Mouse (Mus musculus) testis, adult 2 months (tissue): Measurements from ENCODE around the gene Fam135a. TPM values are rescaled to one million over a fixed set of nuclear protein-coding genes. Genes with fewer than 3 reads are reported as not detected.
"Not testable (repeated sequence)": the region's sequence is repeated elsewhere in the genome, so short reads cannot be mapped to it uniquely, and the experiment has no call there.

ENCODE experiments used
- H3K27ac ChIP-seq: fragments of 200-500 bp; 2 replicates; pipeline ENCODE4 v1.5.1; 2012; ENCODE audit warnings: low read depth, low read length; ENCODE audit not compliant: control insufficient read depth, insufficient read depth
- H3K27me3 ChIP-seq: fragments of 200-500 bp; 2 replicates; pipeline ENCODE4 v1.6.1; 2012; ENCODE audit warnings: mild to moderate bottlenecking, low read length, moderate library complexity; ENCODE audit not compliant: control insufficient read depth, insufficient read depth
- H3K36me3 ChIP-seq: fragments of 200-500 bp; 2 replicates; pipeline ENCODE4 v1.6.1; 2012; ENCODE audit warnings: mild to moderate bottlenecking, low read length; ENCODE audit not compliant: control insufficient read depth, insufficient read depth
- H3K4me1 ChIP-seq: fragments of 200-500 bp; 2 replicates; pipeline ENCODE4 v1.6.1; 2012; ENCODE audit warnings: low read length; ENCODE audit not compliant: control insufficient read depth, insufficient read depth
- H3K4me3 ChIP-seq: fragments of 200-500 bp; 2 replicates; pipeline ENCODE4 v1.5.1; 2012; ENCODE audit warnings: low read depth, mild to moderate bottlenecking, low read length, moderate library complexity, mixed read lengths; ENCODE audit not compliant: control insufficient read depth
- CTCF ChIP-seq: fragments of 200-500 bp; IDR thresholded peaks from 2 replicates; pipeline ENCODE4 v1.5.1; 2012; ENCODE audit warnings: low read depth, mild to moderate bottlenecking, inconsistent platforms, low read length, moderate library complexity; ENCODE audit not compliant: control insufficient read depth, insufficient read depth, insufficient replicate concordance
- POLR2A ChIP-seq: fragments of 200-500 bp; IDR thresholded peaks from 2 replicates; pipeline ENCODE4 v1.6.1; 2012; ENCODE audit warnings: low read depth, mild to moderate bottlenecking, inconsistent platforms, low read length, moderate library complexity; ENCODE audit not compliant: control insufficient read depth
- polyA plus RNA-seq: library from polyadenylated mRNA; depleted of rRNA; stranded (reverse); fragments of >200 nt; gene quantifications from 2 replicates; pipeline ENCODE4 v1.2.3, GENCODE M21; 2012; rRNA removed

Gene Fam135a
- polyA plus RNA-seq, 1 experiment: 40.1 TPM

GRCm38 (mm10) chr1:23995420-23995819 lies 104.7 kb downstream of the Fam135a start:
- Histone ChIP-seq H3K4me1 (no peaks in the 10 kb centered on the region), H3K27ac (no peak overlapping the region), H3K4me3 (no peak overlapping the region), H3K36me3 (no peaks in the 10 kb centered on the region; the same call in 1 of the 2 replicates), H3K27me3 (no peaks in the 10 kb centered on the region)
- TF ChIP-seq CTCF (no peak), POLR2A (no peak)

- H3K4me3 ChIP-seq: no peak overlapping the region
- no peak overlapping the region for H3K27ac ChIP-seq
- H3K36me3 ChIP-seq: no peaks in the 10 kb centered on the region
- H3K27me3 ChIP-seq: no peaks in the 10 kb centered on the region
- no peaks in the 10 kb centered on the region for H3K4me1 ChIP-seq
- no peak for TF ChIP-seq POLR2A
- no peak for TF ChIP-seq CTCF
These were observed 117.0 kb downstream of the Fam135a start for GRCm38 (mm10) chr1:23983118-23983517.

DNA sequence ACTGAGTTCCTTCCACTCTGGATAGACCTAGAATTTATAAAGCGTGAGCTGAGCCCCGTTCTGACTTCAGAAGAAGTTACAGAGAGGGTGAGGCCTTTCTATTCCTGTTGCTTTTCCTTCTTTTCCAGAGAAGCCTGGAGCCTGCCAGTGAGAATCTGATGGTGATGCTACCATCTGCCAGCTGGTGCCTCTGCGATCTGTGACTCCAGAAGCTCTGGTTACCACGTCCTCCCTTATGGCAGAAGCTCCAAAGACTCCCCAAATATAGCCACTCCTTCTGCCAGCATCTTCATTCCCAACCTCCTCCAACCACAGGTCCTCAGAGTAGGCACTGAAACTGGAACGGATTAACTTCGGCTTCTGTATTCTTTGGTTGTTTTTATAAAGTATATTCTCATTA lies 121.9 kb downstream of the Fam135a start:
- Histone ChIP-seq H3K27me3 (no peaks in the 10 kb centered on the region), H3K4me1 (no peaks in the 10 kb centered on the region), H3K4me3 (no peak overlapping the region), H3K36me3 (no peaks in the 10 kb centered on the region), H3K27ac (no peak overlapping the region)
- TF ChIP-seq CTCF: no peak
- no peak for TF ChIP-seq POLR2A

- not testable (repeated sequence) for H3K27me3 ChIP-seq, H3K36me3 ChIP-seq, H3K27ac ChIP-seq, H3K4me1 ChIP-seq, H3K4me3 ChIP-seq
These were observed 129.0 kb downstream of the Fam135a start for GRCm38 (mm10) chr1:23971159-23971558.

DNA sequence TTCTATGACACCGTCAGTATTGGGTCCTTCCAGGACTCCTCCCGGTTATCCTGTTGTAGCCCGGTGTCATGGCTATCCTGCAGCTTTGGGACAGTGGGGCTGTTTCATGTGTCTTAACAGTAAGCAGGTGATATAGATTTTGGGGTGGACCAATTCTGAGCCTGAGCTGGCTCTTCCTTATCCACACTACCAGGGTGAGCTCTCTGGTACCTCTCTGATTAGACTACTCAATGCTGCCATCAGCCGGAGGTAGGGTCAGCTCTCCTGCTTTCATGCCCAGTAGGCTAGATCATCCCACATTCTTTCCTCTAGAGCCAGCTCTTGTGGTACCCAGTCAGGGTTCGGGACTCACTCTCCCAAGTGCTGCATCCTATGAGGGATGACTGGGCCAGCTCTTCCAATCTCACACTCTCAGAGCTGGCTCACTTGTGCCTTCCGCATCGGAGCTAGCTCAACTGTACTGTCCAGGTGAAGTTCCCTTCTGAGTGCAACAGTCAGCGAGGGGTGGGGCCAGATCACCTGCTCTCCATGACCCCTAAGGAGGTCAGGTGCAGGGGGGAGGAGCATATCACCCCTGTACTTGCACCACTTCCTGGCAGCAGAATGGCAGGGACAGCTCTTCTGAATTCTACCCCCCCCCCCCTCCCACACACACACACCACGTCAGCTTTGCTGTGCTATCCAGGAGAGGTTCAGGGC lies 132.0 kb downstream of the Fam135a start:
- H3K27ac ChIP-seq: no peak overlapping the region
- H3K4me3 ChIP-seq: no peak overlapping the region
- TF ChIP-seq CTCF (no peak), POLR2A (no peak)
- no peaks in the 10 kb centered on the region for H3K36me3 ChIP-seq
- no peaks in the 10 kb centered on the region for H3K27me3 ChIP-seq
- no peaks in the 10 kb centered on the region; the same call in 1 of the 2 replicates for H3K4me1 ChIP-seq

DNA sequence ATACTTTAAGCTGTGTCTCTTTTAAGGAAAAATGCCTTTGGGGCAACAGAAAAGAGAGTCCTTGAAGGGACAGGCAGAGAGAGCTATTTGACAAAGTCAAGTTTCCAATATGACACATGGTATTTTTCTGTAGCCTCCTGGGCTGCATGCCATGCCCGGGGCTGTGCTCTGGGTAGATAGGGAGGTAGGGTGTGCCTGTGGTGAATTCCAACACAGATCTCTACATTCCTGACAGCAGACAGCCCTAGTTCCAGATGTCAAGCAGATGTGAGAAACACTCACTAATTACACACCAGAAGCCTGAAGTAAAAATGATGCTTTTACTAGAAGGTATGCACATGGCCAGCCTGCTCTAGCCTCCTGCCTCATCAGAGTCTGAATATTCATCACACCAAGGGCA lies 133.9 kb downstream of the Fam135a start:
- TF ChIP-seq CTCF (no peak), POLR2A (no peak)
- Histone ChIP-seq H3K4me1 (no peaks in the 10 kb centered on the region; the same call in 1 of the 2 replicates), H3K27me3 (no peaks in the 10 kb centered on the region)

More for the DNA sequence above, 133.9 kb downstream of the Fam135a start:
- no peak overlapping the region for H3K4me3 ChIP-seq
- no peaks in the 10 kb centered on the region for H3K36me3 ChIP-seq
- H3K27ac ChIP-seq: no peak overlapping the region

Other genes with a start within 250 kb of the Fam135a start
- gene Smap1, start 178.0 kb downstream of the Fam135a start, polyA plus RNA-seq: 310 and 335 TPM in 2 replicates
- 22.4 and 24.4 TPM in 2 replicates for gene Sdhaf4, start 94.7 kb downstream of the Fam135a start, polyA plus RNA-seq
- gene Col9a1, start 77.3 kb upstream of the Fam135a start, polyA plus RNA-seq: 1.8 TPM in 2 replicates